Mouse (Mus musculus) hindbrain, embryonic 14.5 days (tissue): ENCODE measurements at regions not wholly inside any gene's neighbourhood (a gene's known extent, or its start where the extent isn't known, plus 50 kb on each side); places are given as distances from the start of the nearest gene placed in this dataset.
A peak's percentile ranks its signal among the peaks of the same experiment; 100 is the strongest.

Experiments used
- ATAC-seq: fragments of 200-750 bp; cut with Nextera tagmentation; 2 replicates; pipeline ENCODE4 v1.8.0; 2017; ENCODE audit warnings: moderate number of reproducible peaks, mild to moderate bottlenecking, moderate TSS enrichment, moderate library complexity; ENCODE audit not compliant: low FRiP score
- DNase-seq: peaks from one replicate; pipeline ENCODE4 v3.0.0-alpha.2; 2015; ENCODE audit warnings: low spot score
- H3K27ac ChIP-seq: fragments of 300-500 bp; sonication (generic); 2 replicates; pipeline ENCODE4 v1.5.1; 2014; ENCODE audit warnings: mild to moderate bottlenecking, moderate library complexity
- H3K27me3 ChIP-seq: fragments of 300-500 bp; sonication (generic); 2 replicates; pipeline ENCODE4 v1.6.1; 2014; ENCODE audit warnings: mild to moderate bottlenecking, low read length, mixed read lengths; ENCODE audit not compliant: control insufficient read depth, insufficient read depth
- H3K36me3 ChIP-seq: fragments of 300-500 bp; sonication (generic); replicated peaks from 2 replicates; pipeline ENCODE4 v1.6.1; 2014; ENCODE audit not compliant: control insufficient read depth, insufficient read depth
- H3K4me1 ChIP-seq: fragments of 300-500 bp; sonication (generic); replicated peaks from 2 replicates; pipeline ENCODE4 v1.6.1; 2014; ENCODE audit warnings: antibody characterized with exemption, low read length, mixed read lengths; ENCODE audit not compliant: control insufficient read depth, insufficient read depth
- H3K4me2 ChIP-seq: fragments of 300-500 bp; sonication (generic); replicated peaks from 2 replicates; pipeline ENCODE4 v1.6.1; 2014; ENCODE audit warnings: mild to moderate bottlenecking, moderate library complexity
- H3K4me3 ChIP-seq: fragments of 300-500 bp; sonication (generic); replicated peaks from 2 replicates; pipeline ENCODE4 v1.5.1; 2014; ENCODE audit warnings: mild to moderate bottlenecking, low read length
- H3K9ac ChIP-seq: fragments of 300-500 bp; sonication (generic); 2 replicates; pipeline ENCODE4 v1.6.1; 2014
- H3K9me3 ChIP-seq: fragments of 300-500 bp; sonication (generic); 2 replicates; pipeline ENCODE4 v1.6.1; 2016; ENCODE audit warnings: low read length; ENCODE audit not compliant: control insufficient read depth
- WGBS: fragments of 180-500 bp; shearing (Covaris S2); extraction: QIAGEN DNeasy Blood & Tissue Kit; methylation state at CpG from one replicate; pipeline ENCODE4 v1.1.7; 2014; 5-methylcytosine and 5-hydroxymethylcytosine counted together

DNA sequence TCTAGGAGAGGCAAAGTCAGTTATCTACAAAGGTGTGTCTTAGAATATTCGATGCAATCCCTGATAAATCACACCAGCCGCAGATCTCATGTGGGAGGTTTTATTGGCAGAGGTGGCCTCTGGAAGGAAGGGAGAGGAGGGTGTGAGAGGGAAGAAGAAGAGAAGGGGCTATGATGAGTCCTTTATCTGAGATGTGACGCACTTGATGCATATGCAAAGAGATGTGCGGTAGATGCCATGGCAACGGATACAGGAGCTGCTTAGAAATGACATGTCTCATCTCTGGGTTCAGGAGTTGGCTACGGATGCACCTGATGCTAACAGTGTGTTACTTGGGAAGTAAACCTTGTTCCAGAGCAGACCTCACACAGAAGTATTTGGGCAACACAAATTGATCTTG lies 718.6 kb upstream of the Gm21961 start:
- Histone ChIP-seq H3K9me3 (no peaks in the 10 kb centered on the region), H3K9ac (no peak overlapping the region), H3K36me3 (no peaks in the 10 kb centered on the region), H3K27me3 (no peaks in the 10 kb centered on the region), H3K4me3 (no peak overlapping the region), H3K27ac (no peak overlapping the region), H3K4me1 (no peaks in the 10 kb centered on the region), H3K4me2 (no peak overlapping the region)
- no peak for ATAC-seq
- 78% methylated on average over 6 of the region's 6 CpGs for WGBS
- DNase-seq: no peak

DNA sequence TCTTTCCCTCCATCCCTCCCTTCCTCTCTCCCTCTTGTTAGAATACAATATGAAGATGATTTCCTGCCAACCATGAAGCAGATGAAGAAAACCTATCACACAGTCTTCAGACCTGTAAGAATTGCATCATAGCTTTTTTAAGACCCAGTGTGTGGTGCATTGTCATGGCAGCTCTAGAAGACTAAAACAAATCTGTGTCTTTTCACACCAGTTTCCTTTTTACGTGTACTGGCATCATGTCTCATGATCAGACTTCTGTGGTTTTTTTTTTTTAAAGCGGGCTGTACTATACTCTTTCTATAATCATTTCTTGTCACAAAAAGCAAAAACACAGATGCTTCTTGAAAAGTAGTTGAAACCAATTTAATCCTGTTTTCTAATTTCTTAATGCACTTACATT lies 716.6 kb upstream of the Gm21961 start:
- no peaks in the 10 kb centered on the region for H3K36me3 ChIP-seq
- H3K27me3 ChIP-seq: no peaks in the 10 kb centered on the region
- 86% methylated on average over 2 of the region's 2 CpGs for WGBS
- no peaks in the 10 kb centered on the region for H3K4me1 ChIP-seq
- DNase-seq: no peak
- H3K4me2 ChIP-seq: no peak overlapping the region
- no peak for ATAC-seq
- H3K27ac ChIP-seq: no peak overlapping the region
- no peak overlapping the region for H3K9ac ChIP-seq
- no peak overlapping the region for H3K4me3 ChIP-seq
- H3K9me3 ChIP-seq: no peaks in the 10 kb centered on the region

DNA sequence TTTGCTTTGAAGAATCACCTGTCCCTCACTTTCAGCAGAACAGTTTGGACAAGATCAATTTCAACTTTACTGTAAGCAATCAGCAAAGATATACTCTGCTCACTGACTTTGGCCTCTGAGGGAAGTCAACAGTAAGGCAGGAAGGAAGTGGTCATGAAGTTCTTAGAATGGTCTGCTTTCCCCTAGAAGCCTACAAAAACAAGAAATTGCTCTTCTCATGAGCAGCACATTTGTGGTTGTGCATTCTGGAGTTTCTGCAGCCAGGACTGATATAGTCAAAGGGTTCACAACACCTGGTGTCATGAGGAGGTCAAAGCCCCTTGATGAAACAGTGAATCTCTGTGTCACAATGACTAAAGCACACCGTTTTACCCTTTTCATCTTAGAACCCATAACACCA lies 712.4 kb upstream of the Gm21961 start:
- Histone ChIP-seq H3K4me2 (no peak overlapping the region), H3K9me3 (no peaks in the 10 kb centered on the region), H3K4me1 (no peaks in the 10 kb centered on the region), H3K9ac (no peak overlapping the region), H3K36me3 (no peaks in the 10 kb centered on the region), H3K4me3 (no peak overlapping the region), H3K27me3 (no peaks in the 10 kb centered on the region), H3K27ac (no peak overlapping the region)
- 91% methylated on average over 1 of the region's 1 CpGs for WGBS
- DNase-seq: no peak
- no peak for ATAC-seq

DNA sequence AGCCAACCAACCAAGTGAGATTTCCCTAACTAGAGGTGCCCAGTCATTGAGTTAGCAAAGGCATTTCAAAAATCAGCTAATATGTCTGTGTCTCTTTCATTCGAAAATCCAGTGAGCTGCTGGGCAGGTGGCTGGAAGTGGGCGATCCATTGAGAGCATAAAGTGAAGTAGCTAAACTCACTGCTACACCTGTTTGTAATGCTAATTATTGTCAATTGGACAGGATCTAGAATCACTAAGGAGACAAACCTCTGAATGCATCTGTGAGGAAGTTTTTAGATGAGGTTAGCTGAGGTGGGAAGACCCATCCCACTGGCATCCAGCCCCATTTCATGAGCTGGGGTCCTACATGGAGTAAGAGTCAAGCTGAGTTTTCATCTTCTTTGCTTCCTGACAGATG lies 711.6 kb upstream of the Gm21961 start:
- Histone ChIP-seq H3K4me3 (no peak overlapping the region), H3K9ac (no peak overlapping the region), H3K9me3 (no peaks in the 10 kb centered on the region), H3K4me2 (no peak overlapping the region), H3K27me3 (no peaks in the 10 kb centered on the region), H3K4me1 (no peaks in the 10 kb centered on the region), H3K27ac (no peak overlapping the region), H3K36me3 (no peaks in the 10 kb centered on the region)
- 94% methylated on average over 2 of the region's 2 CpGs for WGBS
- DNase-seq (no peak), ATAC-seq (no peak)

DNA sequence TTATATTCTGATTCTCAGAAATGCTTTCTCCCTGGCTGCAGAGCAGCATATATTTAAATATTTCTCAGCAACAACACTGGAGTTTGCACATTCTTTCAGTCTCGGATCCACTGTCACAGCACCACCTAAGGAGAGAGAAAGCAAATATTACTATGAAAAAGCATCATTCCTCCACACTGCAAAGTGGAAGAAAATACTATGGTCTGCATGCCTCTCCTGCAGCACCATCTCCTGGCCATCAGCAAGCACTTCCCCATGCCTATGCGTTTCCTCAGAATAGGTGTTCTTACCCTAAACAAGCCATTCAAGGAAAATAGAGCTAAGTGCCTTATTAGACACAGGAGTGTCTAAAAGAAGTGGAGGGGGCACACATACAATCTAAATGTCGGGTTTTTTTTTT lies 688.9 kb upstream of the Gm21961 start:
- Histone ChIP-seq H3K4me3 (no peak overlapping the region), H3K4me1 (no peaks in the 10 kb centered on the region), H3K4me2 (no peak overlapping the region), H3K36me3 (no peaks in the 10 kb centered on the region), H3K9ac (no peak overlapping the region), H3K9me3 (no peaks in the 10 kb centered on the region), H3K27me3 (no peaks in the 10 kb centered on the region), H3K27ac (no peak overlapping the region)
- WGBS: 55% methylated on average over 3 of the region's 3 CpGs
- ATAC-seq: peak; percentile 83; the same call in 1 of the 2 replicates
- peak; percentile 72 for DNase-seq

DNA sequence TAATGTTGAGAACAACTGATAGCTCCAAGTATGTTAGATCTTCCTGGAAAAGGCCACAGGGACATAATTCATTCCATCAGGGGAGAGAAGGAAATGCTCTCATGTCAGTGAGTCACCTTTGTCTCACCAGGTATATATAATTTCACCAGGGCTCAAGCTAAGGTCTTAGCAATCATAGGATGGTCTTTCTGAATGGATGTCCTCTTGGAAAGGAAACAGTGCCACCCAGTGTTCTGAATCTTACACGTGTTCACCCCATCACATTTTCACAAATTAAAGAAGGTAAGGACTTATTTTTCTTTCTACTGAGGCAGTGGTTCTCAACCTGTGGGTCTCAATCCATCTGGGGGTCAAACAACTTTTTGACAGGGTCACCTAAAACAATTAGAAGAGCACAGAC lies 686.8 kb upstream of the Gm21961 start:
- ATAC-seq: peak; percentile 31; the same call in 1 of the 2 replicates
- no peak overlapping the region for H3K9ac ChIP-seq
- no peak overlapping the region for H3K4me3 ChIP-seq
- H3K27ac ChIP-seq: no peak overlapping the region
- H3K9me3 ChIP-seq: no peaks in the 10 kb centered on the region
- no peak overlapping the region for H3K4me2 ChIP-seq
- peak; percentile 60 for DNase-seq
- H3K36me3 ChIP-seq: no peaks in the 10 kb centered on the region
- no peaks in the 10 kb centered on the region for H3K4me1 ChIP-seq
- 15% methylated on average over 1 of the region's 1 CpGs for WGBS
- H3K27me3 ChIP-seq: no peaks in the 10 kb centered on the region

DNA sequence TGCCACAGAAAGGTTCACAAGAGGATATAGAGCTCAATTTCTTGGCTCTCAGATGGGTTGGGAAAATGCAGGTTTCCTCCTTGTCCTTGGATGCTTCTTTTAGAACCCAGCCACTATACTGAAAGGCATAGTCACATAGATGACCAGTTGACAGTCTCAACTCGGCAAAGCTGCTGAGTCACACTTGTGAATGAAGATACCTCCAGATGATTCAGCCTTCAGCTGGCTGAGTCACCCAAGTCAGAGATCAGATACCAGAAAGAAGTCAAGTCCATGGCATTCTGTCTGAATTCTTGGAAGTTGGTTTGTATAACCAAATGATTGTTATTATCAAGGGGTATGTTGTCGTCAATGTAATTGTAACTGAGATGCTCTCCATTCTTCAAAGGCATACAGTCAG lies 683.9 kb upstream of the Gm21961 start:
- no peak overlapping the region for H3K27ac ChIP-seq
- H3K4me3 ChIP-seq: no peak overlapping the region
- H3K9ac ChIP-seq: no peak overlapping the region
- 89% methylated on average over 2 of the region's 2 CpGs for WGBS
- no peaks in the 10 kb centered on the region for H3K36me3 ChIP-seq
- no peaks in the 10 kb centered on the region for H3K4me1 ChIP-seq
- DNase-seq (no peak), ATAC-seq (no peak)
- H3K9me3 ChIP-seq: no peaks in the 10 kb centered on the region
- no peaks in the 10 kb centered on the region for H3K27me3 ChIP-seq
- no peak overlapping the region for H3K4me2 ChIP-seq
